Mouse (Mus musculus) frontal cortex, postnatal 14 days (tissue): ENCODE data around the gene Tnfrsf4.

ENCODE experiments used
- DNase-seq, 2 experiments: peaks; one replicate each; pipeline ENCODE4 v3.0.0; 2022; ENCODE audit warnings: low spot score in 2 of 2

Gene Tnfrsf4

GRCm38 (mm10) chr4:156013637-156014036 lies at the start of gene Tnfrsf4:
Gene Tnfrsf4, plus strand, starts transcription at chr4:156013843.
- no peak for DNase-seq

GRCm38 (mm10) chr4:155964396-155964795 lies 49.2 kb upstream of the Tnfrsf4 start:
- DNase-seq = no peak

- DNase-seq = no peak
These were observed 44.5 kb upstream of the Tnfrsf4 start for GRCm38 (mm10) chr4:155969043-155969653.

- no peak for DNase-seq
These were observed 43.4 kb upstream of the Tnfrsf4 start for GRCm38 (mm10) chr4:155970286-155970685.

GRCm38 (mm10) chr4:155972651-155973050 lies 41.0 kb upstream of the Tnfrsf4 start:
- DNase-seq = no peak

- DNase-seq = no peak
These were observed 40.4 kb upstream of the Tnfrsf4 start for GRCm38 (mm10) chr4:155973239-155973638.

GRCm38 (mm10) chr4:155981436-155982082 lies 32.1 kb upstream of the Tnfrsf4 start:
- DNase-seq = no peak

- no peak for DNase-seq
These were observed 29.9 kb upstream of the Tnfrsf4 start for GRCm38 (mm10) chr4:155983788-155984187.

- DNase-seq = no peak
These were observed 22.3 kb upstream of the Tnfrsf4 start for GRCm38 (mm10) chr4:155991211-155991907.

- DNase-seq = no peak
These were observed 21.8 kb upstream of the Tnfrsf4 start for GRCm38 (mm10) chr4:155991908-155992230.

GRCm38 (mm10) chr4:155992241-155992905 lies 21.3 kb upstream of the Tnfrsf4 start, which contains the start of the genes B3galt6 and Sdf4:
Gene B3galt6, minus strand, starts transcription at chr4:155992649.
Gene Sdf4, plus strand, starts transcription at chr4:155992872.
- peak; percentile 78 to 85 for DNase-seq

- DNase-seq = peak; percentile 94 to 96
These were observed 20.6 kb upstream of the Tnfrsf4 start for GRCm38 (mm10) chr4:155992906-155993547.

GRCm38 (mm10) chr4:155993606-155994005 lies 20.0 kb upstream of the Tnfrsf4 start:
- DNase-seq = no peak

- no peak for DNase-seq
These were observed 9.5 kb upstream of the Tnfrsf4 start for GRCm38 (mm10) chr4:156004109-156004508.

GRCm38 (mm10) chr4:156008369-156008768 lies 5.3 kb upstream of the Tnfrsf4 start:
- DNase-seq = no peak

- no peak for DNase-seq
These were observed 793 bp downstream of the Tnfrsf4 start for GRCm38 (mm10) chr4:156014436-156014835.

- DNase-seq = no peak
These were observed 6.1 kb downstream of the Tnfrsf4 start for GRCm38 (mm10) chr4:156019771-156020170.

GRCm38 (mm10) chr4:156021381-156021780 lies 7.7 kb downstream of the Tnfrsf4 start:
- no peak for DNase-seq

GRCm38 (mm10) chr4:156021942-156022419 lies 8.3 kb downstream of the Tnfrsf4 start:
- DNase-seq = no peak

- no peak for DNase-seq
These were observed 9.9 kb downstream of the Tnfrsf4 start for GRCm38 (mm10) chr4:156023520-156023919.

- no peak for DNase-seq
These were observed 10.5 kb downstream of the Tnfrsf4 start for GRCm38 (mm10) chr4:156024184-156024583.

- peak; percentile 36 to 43 for DNase-seq
These were observed 12.4 kb downstream of the Tnfrsf4 start, which contains the start of gene Tnfrsf18 for GRCm38 (mm10) chr4:156026013-156026412. Gene Tnfrsf18, plus strand, starts transcription at chr4:156026164.
